Mouse (Mus musculus): ENCODE results near the gene Gtf2f1.

Gtf2f1 gene

DNA sequence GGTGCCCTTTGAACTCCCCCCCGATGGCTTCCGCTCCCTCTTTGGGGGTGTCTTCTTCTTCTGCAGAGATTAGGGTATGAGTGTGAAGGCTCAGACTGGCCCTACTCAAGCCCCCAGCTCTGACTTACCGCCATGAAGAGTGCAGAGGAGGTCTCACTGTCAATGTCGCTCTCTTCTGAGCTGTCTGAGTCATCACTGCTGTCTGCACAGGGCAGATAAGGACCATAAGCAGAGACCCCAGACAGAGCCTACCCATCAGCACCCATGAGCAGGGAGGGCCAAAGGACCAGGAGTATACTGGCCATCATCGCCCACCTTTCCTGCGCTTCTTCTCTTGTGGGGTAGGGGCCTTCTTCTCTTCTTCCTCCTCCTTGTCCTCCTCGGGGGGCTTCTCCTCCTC, 7.1 kb downstream of the Gtf2f1 start:
- no peak for DNase-seq (ENCODE audit: low spot score)

DNA sequence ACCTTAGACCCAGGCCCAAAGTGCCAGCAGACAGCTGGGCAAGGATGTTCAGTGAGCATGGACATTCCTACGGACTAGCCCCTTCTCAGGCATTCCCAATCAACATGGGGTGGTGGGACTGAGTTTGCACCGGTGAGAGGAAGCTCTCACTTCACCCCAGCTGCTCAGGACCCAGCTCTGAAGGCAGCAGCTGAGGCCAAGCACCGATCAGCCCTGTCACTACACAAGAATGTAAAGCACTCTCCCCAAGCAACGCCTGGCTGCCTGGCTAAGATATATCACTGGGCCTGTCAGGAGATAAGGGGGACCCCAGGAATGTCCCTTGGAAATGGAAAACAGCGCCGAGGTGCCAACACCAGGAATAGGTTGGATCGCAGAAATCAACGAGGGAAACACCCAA, 9.9 kb downstream of the Gtf2f1 start:
- DNase-seq (ENCODE audit: low spot score), result no peak

DNA sequence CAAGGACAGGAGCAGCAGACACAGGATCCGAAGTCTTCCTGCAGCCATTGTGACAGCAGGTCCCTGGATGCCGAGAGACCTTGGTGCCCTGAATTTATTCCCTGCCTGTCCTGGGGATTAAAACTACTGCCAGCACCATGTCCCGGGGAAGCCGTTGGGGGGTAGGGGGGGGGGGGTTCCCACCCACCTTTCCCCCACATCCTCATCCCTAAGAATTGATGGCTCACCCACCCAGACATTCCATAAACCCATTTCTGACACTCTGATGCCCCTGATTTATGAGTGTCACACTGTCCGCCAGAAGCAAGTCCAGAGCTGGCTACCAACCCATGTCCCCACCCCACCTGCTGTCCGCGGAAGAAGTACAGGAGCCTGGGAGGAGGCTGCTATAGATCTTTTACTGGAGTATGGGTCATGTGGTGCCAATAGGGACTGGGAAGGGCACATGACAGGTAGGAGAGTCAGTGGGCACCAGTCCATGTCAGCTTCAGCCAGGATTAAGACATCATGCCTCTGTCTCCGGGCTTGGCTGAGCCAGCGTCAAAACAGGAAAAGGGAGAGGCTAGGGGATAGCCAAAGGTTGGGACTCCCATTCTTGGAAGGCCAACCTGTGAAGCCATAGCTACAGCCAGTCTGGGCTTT, 11.0 kb downstream of the Gtf2f1 start, which contains the start of gene Pspn:
Gene Pspn (minus strand): TSS at position 51 of the 642 bp plus-strand sequence.
- no peak for DNase-seq (ENCODE audit: low spot score)

DNA sequence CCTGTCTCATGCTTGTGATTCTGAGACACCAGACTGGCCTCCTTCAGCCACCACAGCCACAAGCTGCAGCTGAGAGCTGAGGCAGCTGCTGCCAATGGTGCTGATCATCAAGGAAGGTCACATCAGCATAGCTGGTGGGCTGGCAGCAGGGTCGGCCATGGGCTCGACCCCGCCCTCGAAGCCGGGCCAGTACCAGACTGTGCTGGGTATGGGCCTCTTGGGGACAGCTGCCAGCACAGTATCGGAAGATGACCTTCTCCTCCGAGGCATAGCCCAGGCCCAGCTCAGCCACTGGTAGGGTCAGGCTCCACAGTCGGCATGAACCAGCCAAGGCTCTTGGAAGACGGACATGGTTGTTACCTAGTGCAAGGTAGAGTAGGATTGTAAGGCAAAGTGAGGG, 11.7 kb downstream of the Gtf2f1 start:
- no peak for DNase-seq (ENCODE audit: low spot score)

DNA sequence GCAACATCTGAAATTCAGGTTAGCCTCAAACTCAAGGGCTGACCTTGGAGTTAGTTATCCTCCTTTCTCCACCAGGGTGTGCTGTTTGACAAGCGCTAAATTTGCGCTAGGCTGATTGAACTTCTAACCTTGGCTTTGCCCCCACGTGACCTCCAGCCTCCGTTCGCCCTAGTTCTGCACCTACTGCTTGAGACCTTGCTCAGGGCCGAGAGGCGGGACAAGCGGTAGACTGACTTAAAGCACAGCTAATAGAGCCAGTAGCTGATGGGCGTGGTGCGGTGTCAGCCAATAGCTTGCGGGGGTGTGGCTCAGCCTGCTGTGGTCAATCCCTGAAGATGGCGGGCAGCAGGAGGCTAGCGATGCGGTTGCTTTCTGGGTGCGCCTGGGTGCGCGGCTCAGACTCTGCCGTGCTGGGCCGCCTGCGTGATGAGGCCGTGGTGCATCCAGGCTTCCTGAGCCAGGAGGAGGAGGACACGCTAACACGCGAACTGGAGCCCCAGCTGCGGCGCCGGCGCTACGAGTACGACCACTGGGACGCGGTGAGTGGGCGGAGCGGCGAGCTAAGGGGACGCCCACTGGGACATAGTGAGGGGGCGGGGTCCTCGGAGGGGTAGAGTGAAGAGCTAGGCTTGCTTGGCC, 13.9 kb downstream of the Gtf2f1 start, which contains the start of gene Alkbh7:
Gene Alkbh7 (plus strand): TSS at position 311 of the 639 bp plus-strand sequence.
- DNase-seq (ENCODE audit: low spot score), result peak; percentile 92

DNA sequence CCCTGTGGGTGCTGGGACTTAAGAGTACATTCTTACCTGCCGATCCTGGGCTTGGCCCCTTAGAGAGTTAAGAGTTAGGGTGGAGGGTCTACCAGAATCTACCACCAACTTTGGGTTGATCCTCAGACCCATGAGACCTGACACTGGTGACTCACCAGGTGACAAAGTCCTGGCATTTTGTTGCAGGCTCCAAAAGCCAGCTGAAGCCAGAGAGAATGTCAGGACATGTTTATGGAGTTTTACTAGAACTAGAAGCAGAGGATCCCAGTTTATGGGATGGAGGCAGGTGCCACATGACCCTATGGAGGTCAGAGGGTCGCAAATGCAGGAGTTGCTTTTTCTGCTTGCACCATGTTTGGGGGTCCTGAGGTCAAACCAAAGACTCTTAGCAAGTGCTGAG, 14.6 kb downstream of the Gtf2f1 start:
- no peak for DNase-seq (ENCODE audit: low spot score)

DNA sequence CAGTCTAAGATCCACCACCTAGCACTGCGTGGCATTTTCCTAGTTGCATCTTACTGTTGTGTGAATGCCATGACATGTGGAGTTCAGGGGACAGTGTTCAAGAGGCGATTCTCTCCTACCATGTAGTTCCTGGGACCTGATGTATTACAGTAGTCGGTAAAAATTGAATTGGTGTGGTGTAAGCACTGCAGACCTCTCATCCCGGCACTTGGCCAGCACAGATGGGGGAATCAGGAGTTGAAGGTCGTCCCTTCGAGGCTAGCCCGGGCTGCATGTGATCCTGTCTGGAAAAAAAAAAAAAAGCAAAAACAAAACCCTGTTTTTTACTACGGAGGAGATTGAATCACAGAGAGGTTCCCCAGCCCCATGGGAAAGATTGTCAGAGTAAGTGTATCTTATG, 16.0 kb downstream of the Gtf2f1 start:
- DNase-seq (ENCODE audit: low spot score), result no peak

DNA sequence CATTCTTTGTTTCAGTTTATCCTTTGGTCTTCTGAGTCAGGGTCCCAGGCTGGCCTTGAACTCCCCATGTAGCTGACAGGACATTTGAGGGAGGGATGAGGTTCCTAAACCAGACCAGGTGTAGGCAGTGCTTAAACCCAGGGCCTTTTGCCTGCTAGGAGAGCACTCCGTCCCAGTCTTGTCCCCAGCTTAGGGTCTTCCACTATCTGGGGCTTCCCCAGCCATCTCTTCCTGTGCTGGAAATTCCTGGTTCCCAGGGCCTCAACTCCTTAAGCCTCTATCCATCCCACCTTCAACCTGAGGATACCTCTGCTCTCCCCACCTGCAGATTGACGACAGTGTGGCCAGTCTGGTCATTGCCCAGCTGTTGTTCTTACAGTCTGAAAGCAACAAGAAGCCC, 20.1 kb downstream of the Gtf2f1 start:
- DNase-seq (ENCODE audit: low spot score), result no peak

DNA sequence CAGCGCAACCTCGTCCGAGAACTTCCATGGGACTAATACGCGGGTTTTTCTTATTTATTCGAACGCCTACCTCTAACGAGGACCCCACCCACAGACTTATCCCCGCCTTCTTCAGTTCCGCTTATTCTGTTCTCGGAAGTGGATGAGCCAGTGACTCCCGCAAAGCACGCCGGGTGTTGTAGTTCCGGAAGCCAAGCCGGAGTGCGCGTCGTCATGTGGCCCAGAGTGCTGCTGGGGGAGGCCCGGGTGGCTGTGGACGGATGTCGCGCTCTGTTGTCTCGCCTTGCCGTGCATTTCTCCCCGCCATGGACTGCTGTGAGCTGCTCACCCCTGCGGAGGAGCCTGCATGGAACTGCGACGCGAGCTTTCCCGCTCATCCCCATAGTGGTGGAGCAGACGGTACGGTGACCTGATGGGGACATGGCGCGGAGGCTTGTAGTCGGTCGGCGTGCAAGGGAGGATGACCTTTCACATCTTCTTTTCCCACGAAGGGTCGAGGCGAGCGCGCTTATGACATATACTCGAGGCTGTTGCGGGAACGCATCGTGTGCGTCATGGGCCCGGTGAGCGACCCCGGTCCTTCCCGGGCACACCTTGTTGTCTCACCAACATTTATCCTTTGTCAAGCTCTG, 20.9 kb downstream of the Gtf2f1 start, which contains the start of gene Clpp:
Gene Clpp (plus strand): TSS at position 191 of the 632 bp plus-strand sequence.
- DNase-seq (ENCODE audit: low spot score), result peak; percentile 93

DNA sequence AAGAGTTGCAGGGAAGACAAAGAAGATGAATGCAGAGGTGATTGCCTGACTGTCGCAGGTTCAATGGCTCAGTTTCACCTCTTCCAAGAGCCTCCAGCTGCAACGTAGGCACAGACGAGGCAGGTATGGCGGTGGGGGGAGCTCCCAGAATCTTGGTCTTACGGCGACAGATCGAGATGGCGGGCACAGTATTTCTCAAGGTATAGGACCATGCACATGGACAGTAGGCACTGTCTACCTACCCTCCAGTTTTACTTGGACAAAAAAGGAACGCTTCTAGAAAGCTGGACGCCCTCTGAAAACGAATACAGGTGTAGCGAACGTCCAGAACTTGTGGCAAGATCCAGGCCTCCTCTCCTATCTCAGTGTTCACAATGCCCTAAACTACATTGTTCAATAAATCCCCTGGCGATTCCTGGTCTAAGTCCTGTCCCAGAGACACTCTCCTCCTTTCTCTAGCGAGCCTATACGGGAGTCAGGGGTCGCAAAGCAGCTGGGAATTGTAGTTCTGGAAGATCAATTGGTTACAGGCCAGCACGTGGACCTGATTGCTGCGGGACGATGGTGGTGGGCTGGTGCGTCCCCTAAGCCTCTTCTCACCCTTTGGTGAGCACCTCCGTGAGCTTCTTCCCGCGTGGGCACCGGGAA, 21.5 kb downstream of the Gtf2f1 start:
- no peak for DNase-seq (ENCODE audit: low spot score)

DNA sequence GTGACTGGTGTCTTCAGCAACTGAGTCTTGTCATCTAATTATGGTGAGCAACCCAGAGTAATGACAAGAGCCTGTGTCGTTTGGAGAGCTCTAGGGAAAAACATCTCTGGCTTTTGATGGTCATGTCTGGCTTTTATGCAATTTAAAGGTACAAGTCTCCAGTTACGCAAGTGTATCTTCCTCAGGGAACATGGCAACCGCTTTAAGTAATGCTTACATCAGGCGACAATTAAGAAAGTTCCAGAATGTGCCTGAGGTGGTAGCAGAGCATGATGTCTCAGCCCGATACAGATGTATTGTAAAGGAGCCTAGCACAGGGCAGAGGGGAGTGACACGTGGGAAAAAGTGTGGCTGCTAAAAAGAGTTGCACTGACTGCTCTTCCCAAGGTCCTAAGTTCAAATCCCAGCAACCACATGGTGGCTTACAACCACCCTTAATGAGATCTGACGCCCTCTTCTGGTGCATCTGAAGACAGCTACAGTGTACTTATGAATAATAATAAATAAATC, 22.1 kb downstream of the Gtf2f1 start:
- DNase-seq (ENCODE audit: low spot score), result no peak

DNA sequence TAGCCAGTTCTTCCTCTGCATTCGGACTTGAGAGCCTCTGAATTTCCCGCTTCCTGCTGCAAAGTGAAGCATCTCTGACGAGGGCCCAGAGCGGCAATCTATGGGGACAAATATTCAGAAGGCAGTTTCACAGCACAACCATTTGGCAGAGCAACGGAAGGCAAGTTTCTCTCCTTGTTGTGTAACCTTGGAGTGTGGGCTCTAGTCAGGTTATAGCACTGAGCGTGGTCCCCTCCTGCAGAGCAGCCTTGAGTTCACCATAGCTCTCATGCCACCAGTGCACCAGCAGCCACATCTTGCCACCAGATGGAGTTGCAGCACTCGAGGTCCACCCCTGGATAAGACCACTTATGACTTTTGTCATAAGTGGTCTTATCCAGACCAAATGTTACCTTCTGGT, 22.6 kb downstream of the Gtf2f1 start:
- no peak for DNase-seq (ENCODE audit: low spot score)

DNA sequence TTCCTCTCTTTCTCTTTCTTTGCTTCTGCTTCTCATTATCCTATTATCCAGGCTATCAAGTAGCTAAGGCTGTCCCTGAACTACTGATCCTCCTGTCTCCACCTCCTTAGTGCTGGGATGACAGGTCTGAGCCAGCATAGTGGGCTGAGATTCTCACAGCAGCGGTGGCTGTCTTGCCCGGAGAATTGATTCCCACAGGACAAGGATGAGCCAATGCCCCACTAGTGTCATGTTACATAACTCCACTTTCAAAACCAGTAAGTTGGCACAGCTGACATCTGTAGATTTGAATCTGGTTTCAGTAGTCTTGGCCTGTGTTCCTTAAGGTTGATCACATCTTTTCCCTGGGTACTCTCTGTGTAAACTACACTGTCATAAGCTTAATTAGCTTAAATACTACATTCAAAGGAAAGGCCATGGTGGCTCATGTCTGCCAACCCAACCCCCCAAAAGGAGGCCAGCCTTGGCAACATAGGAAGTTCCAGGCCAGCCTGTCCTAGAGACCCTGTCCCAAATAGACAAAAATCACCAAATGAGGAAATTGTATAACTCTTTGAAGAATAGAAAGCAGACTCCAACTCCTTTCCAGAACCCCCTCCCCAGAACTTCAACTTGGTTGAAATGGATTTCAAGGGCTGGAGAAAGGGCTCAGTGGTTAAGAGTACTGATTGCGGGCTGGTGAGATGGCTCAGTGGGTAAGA, 24.8 kb downstream of the Gtf2f1 start:
- no peak for DNase-seq (ENCODE audit: low spot score)

DNA sequence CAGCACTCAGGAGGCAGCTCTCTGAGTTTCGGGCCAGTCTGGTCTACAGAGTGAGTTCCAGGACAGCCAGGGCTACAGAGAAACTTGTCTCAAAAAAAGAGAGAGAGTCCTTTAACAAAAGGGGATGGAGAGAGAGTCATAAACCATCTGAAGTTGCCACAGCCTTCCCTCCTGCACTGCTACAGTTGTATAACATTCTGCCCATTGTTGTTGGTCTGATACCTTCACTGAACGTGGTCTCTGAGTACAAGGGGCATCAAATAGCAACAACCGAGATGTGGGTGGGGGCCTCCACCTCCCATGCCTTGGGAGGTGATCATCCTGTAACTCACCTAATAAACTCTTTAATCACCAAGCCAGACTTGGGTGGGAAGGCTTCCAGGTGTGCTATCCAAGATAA, 25.4 kb downstream of the Gtf2f1 start:
- DNase-seq (ENCODE audit: low spot score), result no peak

DNA sequence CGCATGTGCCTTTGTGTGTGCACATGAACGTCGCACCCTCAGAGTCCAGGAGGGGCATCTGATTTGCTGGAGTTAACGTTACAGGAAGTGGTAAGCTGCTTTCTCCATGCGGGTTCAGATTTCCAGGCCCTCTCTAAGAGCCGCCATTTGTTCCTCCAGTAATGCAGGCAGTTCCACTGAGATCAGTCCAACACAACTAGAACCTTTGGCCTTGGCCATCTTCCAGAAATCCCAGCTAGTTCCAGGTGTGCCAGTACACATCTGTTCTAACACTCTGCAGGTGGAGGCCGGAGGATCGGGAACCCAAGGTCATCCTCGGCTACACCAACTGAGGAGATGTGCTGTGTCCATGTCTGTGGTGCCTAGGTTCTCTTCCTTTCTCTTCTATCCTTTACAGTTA, 26.2 kb downstream of the Gtf2f1 start:
- no peak for DNase-seq (ENCODE audit: low spot score)

DNA sequence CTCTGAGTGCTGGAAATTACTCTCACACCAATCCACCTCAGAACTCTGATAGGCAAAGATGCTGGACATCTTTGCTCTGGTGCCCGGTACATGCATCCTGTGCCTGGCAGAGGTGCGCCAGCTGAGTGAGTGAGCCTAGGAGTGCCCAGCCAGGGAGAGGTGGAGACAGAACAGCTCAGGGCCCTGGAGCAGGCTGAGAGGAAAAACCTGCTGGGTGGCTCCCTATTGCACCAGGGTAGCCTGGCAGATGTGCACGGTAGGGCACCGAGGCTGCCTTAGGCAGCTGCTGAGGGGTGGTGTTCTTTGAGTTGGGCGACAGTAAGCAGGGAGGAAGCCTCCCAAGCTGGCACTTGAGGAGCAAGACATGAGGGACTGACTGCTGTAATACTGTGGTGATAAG, 29.1 kb downstream of the Gtf2f1 start, which contains the start of gene Acer1:
Gene Acer1 (minus strand): TSS at position 114 of the 400 bp plus-strand sequence.
- DNase-seq (ENCODE audit: low spot score), result no peak

DNA sequence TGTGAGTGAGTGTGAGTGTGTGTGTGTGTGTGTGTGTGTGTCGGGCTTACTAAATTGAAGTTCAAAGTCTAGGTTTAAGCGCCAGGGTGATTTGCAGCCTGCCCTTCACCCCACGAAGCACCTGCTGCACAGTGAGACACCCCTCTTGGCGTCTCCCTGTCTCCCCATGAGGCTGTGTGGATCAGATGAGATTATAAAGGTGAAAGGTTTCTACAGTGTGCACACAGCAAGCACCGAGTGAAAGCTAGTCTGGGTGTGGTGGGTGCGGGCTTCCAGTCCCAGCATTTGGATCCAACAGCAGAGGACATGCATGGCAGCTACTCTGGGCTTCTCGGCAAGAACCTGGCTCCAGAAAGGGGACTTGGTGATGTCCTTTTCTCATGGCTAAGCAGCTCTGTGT, 30.0 kb downstream of the Gtf2f1 start:
- DNase-seq (ENCODE audit: low spot score), result no peak

DNA sequence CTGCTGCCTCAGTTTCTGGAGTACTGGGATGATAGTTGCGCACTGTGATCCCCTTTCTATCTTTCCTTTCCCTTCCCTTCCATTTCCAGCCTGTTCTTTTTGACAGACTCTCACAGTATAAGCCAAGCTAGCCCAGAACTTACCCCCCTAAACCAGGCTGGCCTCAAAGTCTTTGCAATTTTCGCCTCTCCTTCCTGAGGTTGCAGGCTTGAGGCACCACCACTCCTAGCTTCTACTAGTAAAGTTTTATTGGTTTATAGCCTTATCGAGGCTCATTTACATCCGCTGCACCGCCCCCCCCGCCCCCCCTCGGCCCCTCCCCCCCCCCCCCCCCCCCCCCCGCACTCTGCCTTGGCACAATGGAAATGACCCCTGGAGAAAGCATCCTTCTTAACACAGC, 31.6 kb downstream of the Gtf2f1 start:
- no peak for DNase-seq (ENCODE audit: low spot score)

DNA sequence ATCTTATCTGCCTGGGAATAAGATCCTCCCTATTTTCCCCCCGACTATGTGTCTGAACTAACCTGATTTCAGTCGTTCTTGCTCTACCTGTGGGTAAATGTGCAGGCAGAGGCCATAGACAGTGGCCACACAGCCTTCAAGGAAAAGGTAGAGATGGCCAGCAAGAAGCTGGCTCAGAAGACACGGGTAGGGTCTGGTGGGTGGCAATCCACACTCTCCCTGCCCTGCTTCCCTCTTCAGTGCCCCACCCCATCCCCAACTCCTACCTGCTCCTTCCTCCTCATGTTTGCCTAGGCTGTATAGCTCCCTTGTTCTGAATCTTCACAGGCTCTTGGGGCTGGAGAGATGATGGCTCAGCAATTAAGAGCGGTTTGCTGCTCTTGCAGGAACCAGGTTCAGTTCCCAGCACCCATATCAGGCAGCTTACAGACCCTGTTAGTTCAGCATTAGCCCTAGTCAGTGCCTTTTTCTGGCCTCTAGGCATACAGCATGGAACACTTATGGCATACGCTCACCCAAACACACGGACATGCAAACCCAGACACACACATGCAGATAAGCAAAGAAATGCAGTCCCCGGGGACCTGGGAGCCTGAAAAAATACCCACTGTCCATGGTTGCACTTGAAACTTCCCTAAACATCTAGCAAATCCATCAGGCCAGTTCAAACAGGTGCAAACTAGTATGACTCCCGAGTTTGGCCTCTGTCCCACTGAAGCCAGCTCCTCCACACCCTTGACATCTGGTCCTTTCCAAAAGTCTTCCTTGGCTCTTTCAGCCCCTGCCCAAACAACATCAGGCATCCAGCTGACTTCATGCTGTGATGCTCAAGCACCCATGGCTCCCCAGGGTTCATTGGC, 34.3 kb downstream of the Gtf2f1 start:
- DNase-seq (ENCODE audit: low spot score), result no peak

DNA sequence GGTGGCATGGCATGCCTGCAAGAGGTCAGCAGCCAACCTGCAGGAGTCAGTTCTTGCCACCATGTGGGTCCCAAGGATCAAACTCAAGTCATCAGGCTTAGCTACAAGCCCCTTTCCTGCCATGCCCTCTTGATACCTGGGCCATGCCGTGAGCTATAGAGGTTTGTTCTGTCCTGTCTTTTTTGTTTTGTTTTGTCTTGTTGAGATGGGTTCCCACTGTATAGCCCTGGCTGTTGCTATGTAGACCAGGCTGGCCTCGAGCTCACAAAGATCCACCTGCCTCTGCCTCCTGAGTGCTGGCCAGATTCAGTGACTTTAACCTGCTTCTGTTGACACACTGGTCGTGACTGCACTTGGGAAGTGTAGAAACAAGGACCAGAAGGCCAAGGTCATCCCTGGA, 35.7 kb downstream of the Gtf2f1 start:
- no peak for DNase-seq (ENCODE audit: low spot score)

DNA sequence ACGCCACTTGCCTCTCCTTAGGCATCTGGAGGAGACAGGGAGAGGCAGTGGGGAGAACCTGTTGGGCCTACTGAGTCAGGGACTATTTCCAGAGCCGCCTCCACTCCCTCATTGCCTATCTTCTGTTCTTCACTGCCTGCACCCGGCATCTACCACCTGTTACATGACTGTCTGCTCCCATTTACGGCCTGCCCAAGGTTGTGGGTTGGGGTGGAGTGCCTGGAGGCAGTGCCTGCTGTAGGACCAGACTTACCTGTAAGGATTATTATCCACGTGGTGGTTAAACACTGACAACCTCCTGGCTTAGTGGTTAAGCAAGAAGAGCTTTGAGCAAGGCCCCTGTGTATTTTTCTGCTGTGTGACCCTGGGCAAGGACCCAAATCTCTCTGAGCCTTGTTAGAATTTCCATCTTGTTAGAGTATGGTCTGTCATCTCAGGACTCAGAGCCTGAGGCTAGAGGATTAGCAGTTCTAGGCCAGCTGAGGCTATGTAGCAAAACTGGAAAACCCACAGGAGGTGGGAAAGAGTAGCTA, 36.3 kb downstream of the Gtf2f1 start:
- DNase-seq (ENCODE audit: low spot score), result no peak
